In genomic region chr16:5254346-5255025, GRCm38 (mm10) we compare ENCODE assay signal across 8 mouse cellular contexts. TPM values are rescaled to one million over a fixed set of nuclear protein-coding genes. Genes with fewer than 3 reads are reported as not detected.
DNase-seq lines count a peak whose midpoint lies in the region; ATAC-seq and TF ChIP-seq lines count a peak whose summit lies in the region.

No protein-coding gene starts in this region.

- TF ChIP-seq POLR2A in liver, adult 2 months (IDR thresholded peaks at IDR 0.05; ENCODE audit: extremely low read depth, insufficient read depth, low read length): no peak

- WGBS in embryonic facial prominence, embryonic 15.5 days: 4% methylated on average over 15 of the region's 15 CpGs
- 5% methylated on average over 15 of the region's 15 CpGs for WGBS in heart, embryonic 10.5 days
- 2% methylated on average over 15 of the region's 15 CpGs for WGBS in kidney, embryonic 14.5 days
- 4% methylated on average over 15 of the region's 15 CpGs for WGBS in liver, adult 2 months

- peak; percentile 72 for ATAC-seq in embryonic facial prominence, embryonic 15.5 days (ENCODE audit: insufficient number of reproducible peaks, low FRiP score, low TSS enrichment, low read depth)
- ATAC-seq in kidney, embryonic 14.5 days (ENCODE audit: low FRiP score, low TSS enrichment): peak; percentile 68
- ATAC-seq in monocyte, adult 5-6 weeks (replicated peaks; ENCODE audit: insufficient number of reproducible peaks, low FRiP score, low TSS enrichment, poor library complexity, severe bottlenecking): peak; percentile 68

- H3K36me3 ChIP-seq in embryonic facial prominence, embryonic 15.5 days: peaks cover 18% of the 10 kb centered on the region
- peaks cover 23% of the 10 kb centered on the region for H3K36me3 ChIP-seq in heart, embryonic 10.5 days
- peaks cover 17% of the 10 kb centered on the region; the same call in 1 of the 2 replicates for H3K36me3 ChIP-seq in kidney, embryonic 14.5 days (ENCODE audit: control insufficient read depth, insufficient read depth, low read length)
- H3K36me3 ChIP-seq in liver, adult 2 months (ENCODE audit: control insufficient read depth, insufficient read depth, low read length): no peaks in the 10 kb centered on the region

- peak overlapping the region; percentile 73; the same call in 1 of the 2 replicates for H3K9ac ChIP-seq in embryonic facial prominence, embryonic 15.5 days
- peak overlapping the region; percentile 77 for H3K9ac ChIP-seq in kidney, embryonic 14.5 days (ENCODE audit: low read depth, low read length)
- H3K9ac ChIP-seq in liver, adult 2 months (ENCODE audit: low read depth, low read length): peak overlapping the region; percentile 50

- H3K79me2 ChIP-seq in liver, adult 2 months (ENCODE audit: control insufficient read depth, insufficient read depth, low read length): no peaks in the 10 kb centered on the region

- peak overlapping the region; percentile 76 for H3K4me2 ChIP-seq in embryonic facial prominence, embryonic 15.5 days (replicated peaks)
- H3K4me2 ChIP-seq in kidney, embryonic 14.5 days (replicated peaks; ENCODE audit: low read depth, low read length): peak overlapping the region; percentile 57

- DNase-seq in B cell, adult 2 months: peak; percentile 90
- peak; percentile 64 to 69 for DNase-seq in adrenal gland, postnatal 4 days (ENCODE audit: low spot score in 2 of 2)
- DNase-seq in heart, embryonic 10.5 days (ENCODE audit: low spot score): peak; percentile 95
- peak; percentile 77 for DNase-seq in liver, adult 2 months (ENCODE audit: extremely low read depth, low read depth, low spot score)
- DNase-seq in spleen, postnatal 4 days (ENCODE audit: low spot score in 2 of 2): peak; percentile 78 to 91

- H3K27ac ChIP-seq in embryonic facial prominence, embryonic 15.5 days (replicated peaks): peak overlapping the region; percentile 84
- peak overlapping the region; percentile 92 for H3K27ac ChIP-seq in heart, embryonic 10.5 days
- peak overlapping the region; percentile 78 for H3K27ac ChIP-seq in kidney, embryonic 14.5 days (ENCODE audit: low read depth, low read length)
- H3K27ac ChIP-seq in liver, adult 2 months (replicated peaks; ENCODE audit: insufficient read depth, low read depth, low read length): peak overlapping the region; percentile 9; the same call in 1 of the 2 replicates

- peak overlapping the region; percentile 80 for H3K4me3 ChIP-seq in embryonic facial prominence, embryonic 15.5 days (replicated peaks)
- H3K4me3 ChIP-seq in heart, embryonic 10.5 days: peak overlapping the region; percentile 76
- peak overlapping the region; percentile 73 for H3K4me3 ChIP-seq in kidney, embryonic 14.5 days (ENCODE audit: low read length)
- H3K4me3 ChIP-seq in liver, adult 2 months (ENCODE audit: insufficient read depth, low read depth, low read length): peak overlapping the region; percentile 11; the same call in 1 of the 2 replicates

- TF ChIP-seq CTCF in liver, adult 2 months (IDR thresholded peaks at IDR 0.05; ENCODE audit: low read depth, low read length): peak; percentile 99

- H3K4me1 ChIP-seq in embryonic facial prominence, embryonic 15.5 days: peaks cover 18% of the 10 kb centered on the region
- H3K4me1 ChIP-seq in heart, embryonic 10.5 days: peaks cover 18% of the 10 kb centered on the region
- peaks cover 5% of the 10 kb centered on the region for H3K4me1 ChIP-seq in kidney, embryonic 14.5 days (ENCODE audit: control insufficient read depth, insufficient read depth, low read length)
- H3K4me1 ChIP-seq in liver, adult 2 months (ENCODE audit: control insufficient read depth, insufficient read depth, low read length): peaks cover 10% of the 10 kb centered on the region

- H3K27me3 ChIP-seq in embryonic facial prominence, embryonic 15.5 days: no peaks in the 10 kb centered on the region
- no peaks in the 10 kb centered on the region for H3K27me3 ChIP-seq in heart, embryonic 10.5 days (ENCODE audit: insufficient read depth, poor library complexity, severe bottlenecking)
- no peaks in the 10 kb centered on the region for H3K27me3 ChIP-seq in kidney, embryonic 14.5 days (ENCODE audit: control insufficient read depth, insufficient read depth, low read length)
- H3K27me3 ChIP-seq in liver, adult 2 months (ENCODE audit: control insufficient read depth, insufficient read depth, low read length): no peaks in the 10 kb centered on the region

- no peaks in the 10 kb centered on the region for H3K9me3 ChIP-seq in embryonic facial prominence, embryonic 15.5 days (replicated peaks)
- no peaks in the 10 kb centered on the region for H3K9me3 ChIP-seq in heart, embryonic 10.5 days
- no peaks in the 10 kb centered on the region for H3K9me3 ChIP-seq in kidney, embryonic 14.5 days (ENCODE audit: control insufficient read depth, low read length)

RNA-seq across cellular contexts. Expression of gene Eef2kmt, which starts 1.3 kb away (rescaled TPM):
- 10 to 100 TPM; 30.8 to 41.5 TPM for total RNA-seq in adrenal gland, postnatal 4 days (2021)
- 26.6 and 33.7 TPM in 2 replicates for polyA plus RNA-seq in embryonic facial prominence, embryonic 15.5 days (2015; fragmentation: Nextera tagmentation; extraction: Ambion mirVana)
- 23.3 and 24.8 TPM in 2 replicates for polyA plus RNA-seq in heart, embryonic 10.5 days (2016; fragmentation: Nextera tagmentation; extraction: Ambion mirVana)
- polyA plus RNA-seq in kidney, embryonic 14.5 days (2014; fragmentation: Nextera tagmentation; extraction: Ambion mirVana): 31.9 and 35.7 TPM in 2 replicates
- total RNA-seq in liver, adult 2 months (2014; rRNA removed): 7.2 and 9.0 TPM in 2 replicates
- 17.3 and 22.4 TPM in 2 replicates for polyA plus RNA-seq in liver, adult 2 months (2012; rRNA removed)
- 3.8 to 19.9 TPM (median 13.2 TPM) in 3 replicates for total RNA-seq in monocyte, adult 5-6 weeks (2017)

RNA-seq across cellular contexts. Expression of gene Alg1, which starts 21.1 kb away (rescaled TPM):
- 10 to 100 TPM; 36.0 to 38.8 TPM for total RNA-seq in adrenal gland, postnatal 4 days (2021)
- 36.2 and 38.5 TPM in 2 replicates for polyA plus RNA-seq in embryonic facial prominence, embryonic 15.5 days (2015; fragmentation: Nextera tagmentation; extraction: Ambion mirVana)
- 27.6 and 27.7 TPM in 2 replicates for polyA plus RNA-seq in heart, embryonic 10.5 days (2016; fragmentation: Nextera tagmentation; extraction: Ambion mirVana)
- 27.7 and 28.0 TPM in 2 replicates for polyA plus RNA-seq in kidney, embryonic 14.5 days (2014; fragmentation: Nextera tagmentation; extraction: Ambion mirVana)
- total RNA-seq in liver, adult 2 months (2014; rRNA removed): 24.7 and 30.3 TPM in 2 replicates
- 43.6 and 46.1 TPM in 2 replicates for polyA plus RNA-seq in liver, adult 2 months (2012; rRNA removed)
- total RNA-seq in monocyte, adult 5-6 weeks (2017): 22.9 to 28.0 TPM (median 23.8 TPM) in 3 replicates

RNA-seq across cellular contexts. Expression of gene AU021092, which starts 32.4 kb away (rescaled TPM):
- total RNA-seq in adrenal gland, postnatal 4 days (2021): 10 to 100 TPM; 17.6 to 23.8 TPM
- 9.0 and 12.0 TPM in 2 replicates for polyA plus RNA-seq in embryonic facial prominence, embryonic 15.5 days (2015; fragmentation: Nextera tagmentation; extraction: Ambion mirVana)
- polyA plus RNA-seq in heart, embryonic 10.5 days (2016; fragmentation: Nextera tagmentation; extraction: Ambion mirVana): 0.99 and 1.2 TPM in 2 replicates
- 3.5 and 4.2 TPM in 2 replicates for polyA plus RNA-seq in kidney, embryonic 14.5 days (2014; fragmentation: Nextera tagmentation; extraction: Ambion mirVana)
- total RNA-seq in liver, adult 2 months (2014; rRNA removed): 1.7 and 2.7 TPM in 2 replicates
- polyA plus RNA-seq in liver, adult 2 months (2012; rRNA removed): 2.4 and 2.7 TPM in 2 replicates
- total RNA-seq in monocyte, adult 5-6 weeks (2017): not detected in 3 replicates

RNA-seq across cellular contexts. Expression of gene Nagpa, which starts 50.7 kb away (rescaled TPM):
- 10 to 100 TPM; 23.0 to 25.2 TPM for total RNA-seq in adrenal gland, postnatal 4 days (2021)
- polyA plus RNA-seq in embryonic facial prominence, embryonic 15.5 days (2015; fragmentation: Nextera tagmentation; extraction: Ambion mirVana): 21.1 and 21.7 TPM in 2 replicates
- 18.0 and 18.7 TPM in 2 replicates for polyA plus RNA-seq in heart, embryonic 10.5 days (2016; fragmentation: Nextera tagmentation; extraction: Ambion mirVana)
- 12.4 and 17.0 TPM in 2 replicates for polyA plus RNA-seq in kidney, embryonic 14.5 days (2014; fragmentation: Nextera tagmentation; extraction: Ambion mirVana)
- 10.0 and 13.4 TPM in 2 replicates for total RNA-seq in liver, adult 2 months (2014; rRNA removed)
- 22.1 and 24.0 TPM in 2 replicates for polyA plus RNA-seq in liver, adult 2 months (2012; rRNA removed)
- 66.9 to 77.6 TPM (median 67.0 TPM) in 3 replicates for total RNA-seq in monocyte, adult 5-6 weeks (2017)

Comparison
In these comparisons a context has a peak if more than half of its experiments do, and no peak if none do; other contexts are left out.
1. Peak in every context shown above with its lines: DNase-seq, ATAC-seq, H3K4me3 ChIP-seq and H3K27ac ChIP-seq.
2. H3K27ac ChIP-seq: peak in every context shown above with its lines; median percentile 92 in heart, embryonic 10.5 days; 84 in embryonic facial prominence, embryonic 15.5 days; 78 in kidney, embryonic 14.5 days; 9 in liver, adult 2 months.
3. H3K4me3 ChIP-seq: peak in every context shown above with its lines; median percentile 80 in embryonic facial prominence, embryonic 15.5 days; 76 in heart, embryonic 10.5 days; 73 in kidney, embryonic 14.5 days; 11 in liver, adult 2 months.